Mouse (Mus musculus) MEL (cell line): Measurements from ENCODE around the gene Zfp319. TPM values are rescaled to one million over a fixed set of nuclear protein-coding genes. Genes with fewer than 3 reads are reported as not detected.

Experiments
- DNase-seq: peaks from one replicate; pipeline ENCODE4 v3.0.0; 2011; ENCODE audit warnings: low read depth, low spot score
- H3K27ac ChIP-seq: 2 replicates; pipeline ENCODE4 v1.5.1; 2012; ENCODE audit warnings: low read depth, mild to moderate bottlenecking, control low read depth, low read length, moderate library complexity; ENCODE audit not compliant: control insufficient read depth
- H3K27me3 ChIP-seq, 2 experiments: fragments of 150-350 bp in 1 of 2; sonication (generic) in 1 of 2; 2 replicates each; pipeline ENCODE4 v1.6.1; 2012; ENCODE audit warnings: low read length in 2 of 2, mild to moderate bottlenecking in 2 of 2, improper control_type of control experiment in 1 of 2, moderate library complexity in 1 of 2; ENCODE audit not compliant: insufficient read depth in 2 of 2, control insufficient read depth in 1 of 2
- H3K36me3 ChIP-seq, 2 experiments: 2 replicates each; pipeline ENCODE4 v1.6.1; 2012 to 2014; ENCODE audit warnings: low read length in 2 of 2, improper control_type of control experiment in 1 of 2, inconsistent platforms in 1 of 2, mild to moderate bottlenecking in 1 of 2; ENCODE audit not compliant: insufficient read depth in 2 of 2, control insufficient read depth in 1 of 2
- H3K4me1 ChIP-seq, 2 experiments: fragments of 150-350 bp in 1 of 2; sonication (generic) in 1 of 2; 2 replicates each; pipeline ENCODE4 v1.6.1; 2012; ENCODE audit warnings: low read length in 2 of 2, improper control_type of control experiment in 1 of 2, mild to moderate bottlenecking in 1 of 2; ENCODE audit not compliant: insufficient read depth in 2 of 2, control insufficient read depth in 1 of 2
- H3K4me3 ChIP-seq, 2 experiments: fragments of 150-350 bp in 1 of 2; sonication (generic) in 1 of 2; 2 replicates each; pipeline ENCODE4 v1.5.1; 2012; ENCODE audit warnings: low read depth in 2 of 2, low read length in 2 of 2, mild to moderate bottlenecking in 2 of 2, moderate library complexity in 2 of 2, control low read depth in 1 of 2, improper control_type of control experiment in 1 of 2; ENCODE audit not compliant: control insufficient read depth in 1 of 2, insufficient read depth in 1 of 2
- H3K79me2 ChIP-seq: 2 replicates; pipeline ENCODE4 v1.6.1; 2012; ENCODE audit warnings: mild to moderate bottlenecking, low read length, moderate library complexity; ENCODE audit not compliant: control insufficient read depth, poor library complexity, insufficient read depth
- H3K9ac ChIP-seq: 2 replicates; pipeline ENCODE4 v1.6.1; 2012; ENCODE audit warnings: low read depth, mild to moderate bottlenecking, control low read depth, low read length, moderate library complexity; ENCODE audit not compliant: control insufficient read depth, poor library complexity, severe bottlenecking
- H3K9me3 ChIP-seq: fragments of 150-350 bp; sonication (generic); replicated peaks from 2 replicates; pipeline ENCODE4 v1.6.1; 2012; ENCODE audit warnings: mild to moderate bottlenecking, low read length, improper control_type of control experiment, moderate library complexity; ENCODE audit not compliant: insufficient read depth
- BHLHE40 ChIP-seq: IDR thresholded peaks from 2 replicates; pipeline ENCODE4 v1.6.1; 2012; ENCODE audit warnings: low read depth, mild to moderate bottlenecking, inconsistent platforms, low read length, improper control_type of control experiment, borderline replicate concordance
- CHD1 ChIP-seq: IDR thresholded peaks from 2 replicates; pipeline ENCODE4 v1.6.1; 2012; ENCODE audit warnings: low read depth, mild to moderate bottlenecking, inconsistent platforms, low read length, improper control_type of control experiment
- CHD2 ChIP-seq: IDR thresholded peaks from 2 replicates; pipeline ENCODE4 v1.6.1; 2011; ENCODE audit warnings: low read length, improper control_type of control experiment
- CTCF ChIP-seq, 3 experiments: IDR thresholded peaks in 2 of 3; conservative IDR thresholded peaks in 1 of 3; 2 replicates each; pipeline ENCODE4 v1.5.1; 2011 to 2012; ENCODE audit warnings: low read length in 3 of 3, low read depth in 2 of 3, mild to moderate bottlenecking in 2 of 3, improper control_type of control experiment in 1 of 3, inconsistent platforms in 1 of 3, mixed read lengths in 1 of 3, moderate library complexity in 1 of 3; ENCODE audit not compliant: control insufficient read depth in 1 of 3, insufficient read depth in 1 of 3, poor library complexity in 1 of 3, severe bottlenecking in 1 of 3
- E2F4 ChIP-seq: IDR thresholded peaks from 2 replicates; pipeline ENCODE4 v1.6.1; 2011; ENCODE audit warnings: low read depth, low read length, improper control_type of control experiment, borderline replicate concordance
- ELF1 ChIP-seq: IDR thresholded peaks from 2 replicates; pipeline ENCODE4 v1.6.1; 2014; ENCODE audit warnings: low read depth, mild to moderate bottlenecking, inconsistent platforms, low read length, improper control_type of control experiment, moderate library complexity
- EP300 ChIP-seq, 2 experiments: IDR thresholded peaks; 2 replicates each; pipeline ENCODE4 v1.6.1; 2011; ENCODE audit warnings: improper control_type of control experiment in 2 of 2, low read length in 2 of 2, low read depth in 1 of 2, mild to moderate bottlenecking in 1 of 2
- ETS1 ChIP-seq: IDR thresholded peaks from 2 replicates; pipeline ENCODE4 v1.6.1; 2012; ENCODE audit warnings: low read depth, mild to moderate bottlenecking, inconsistent platforms, low read length, improper control_type of control experiment, moderate library complexity
- GABPA ChIP-seq: IDR thresholded peaks from 2 replicates; pipeline ENCODE4 v1.6.1; 2012; ENCODE audit warnings: low read depth, mild to moderate bottlenecking, inconsistent platforms, low read length, improper control_type of control experiment, moderate library complexity
- HCFC1 ChIP-seq: IDR thresholded peaks from 2 replicates; pipeline ENCODE4 v1.6.1; 2012; ENCODE audit warnings: low read depth, mild to moderate bottlenecking, inconsistent platforms, low read length, improper control_type of control experiment, moderate library complexity
- MAFK ChIP-seq: IDR thresholded peaks from 2 replicates; pipeline ENCODE4 v1.6.1; 2011; ENCODE audit warnings: low read depth, mild to moderate bottlenecking, low read length, improper control_type of control experiment, borderline replicate concordance
- MAX ChIP-seq: IDR thresholded peaks from 2 replicates; pipeline ENCODE4 v1.6.1; 2011; ENCODE audit warnings: low read length, improper control_type of control experiment
- MEF2A ChIP-seq: IDR thresholded peaks from 2 replicates; pipeline ENCODE4 v1.6.1; 2014; ENCODE audit warnings: low read depth, mild to moderate bottlenecking, inconsistent platforms, low read length, improper control_type of control experiment; ENCODE audit not compliant: poor library complexity, insufficient replicate concordance, severe bottlenecking; ENCODE audit errors: extremely low read depth
- MXI1 ChIP-seq: IDR thresholded peaks from 2 replicates; pipeline ENCODE4 v1.6.1; 2011; ENCODE audit warnings: mild to moderate bottlenecking, low read depth, low read length, improper control_type of control experiment
- MYB ChIP-seq: IDR thresholded peaks from 2 replicates; pipeline ENCODE4 v1.6.1; 2011; ENCODE audit warnings: mild to moderate bottlenecking, low read depth, low read length, improper control_type of control experiment
- NELFE ChIP-seq: IDR thresholded peaks from 2 replicates; pipeline ENCODE4 v1.6.1; 2011; ENCODE audit warnings: low read depth, low read length, improper control_type of control experiment
- NRF1 ChIP-seq: IDR thresholded peaks from 2 replicates; pipeline ENCODE4 v1.6.1; 2014; ENCODE audit warnings: low read depth, mild to moderate bottlenecking, inconsistent platforms, low read length, improper control_type of control experiment, moderate library complexity; ENCODE audit not compliant: poor library complexity, insufficient read depth, severe bottlenecking
- POLR2A ChIP-seq, 2 experiments: IDR thresholded peaks; 2 replicates each; pipeline ENCODE4 v1.6.1; 2011 to 2012; ENCODE audit warnings: low read length in 2 of 2, mild to moderate bottlenecking in 2 of 2, control low read depth in 1 of 2, improper control_type of control experiment in 1 of 2, low read depth in 1 of 2, moderate library complexity in 1 of 2; ENCODE audit not compliant: control insufficient read depth in 1 of 2, insufficient read depth in 1 of 2, poor library complexity in 1 of 2
- POLR2AphosphoS2 ChIP-seq: IDR thresholded peaks from 2 replicates; pipeline ENCODE4 v1.6.1; 2011; ENCODE audit warnings: low read length, improper control_type of control experiment
- RCOR1 ChIP-seq: IDR thresholded peaks from 2 replicates; pipeline ENCODE4 v1.6.1; 2012; ENCODE audit warnings: low read depth, mild to moderate bottlenecking, inconsistent platforms, low read length, improper control_type of control experiment
- TAL1 ChIP-seq: IDR thresholded peaks from 2 replicates; pipeline ENCODE4 v1.6.1; 2012; ENCODE audit warnings: mild to moderate bottlenecking, inconsistent platforms, low read length, moderate library complexity, mixed read lengths
- TBP ChIP-seq: IDR thresholded peaks from 2 replicates; pipeline ENCODE4 v1.8.0; 2011; ENCODE audit warnings: low read depth, low read length, improper control_type of control experiment
- TCF12 ChIP-seq: IDR thresholded peaks from 2 replicates; pipeline ENCODE4 v1.6.1; 2014; ENCODE audit warnings: low read depth, mild to moderate bottlenecking, inconsistent platforms, low read length, improper control_type of control experiment, moderate library complexity
- UBTF ChIP-seq: IDR thresholded peaks from 2 replicates; pipeline ENCODE4 v1.6.1; 2012; ENCODE audit warnings: low read depth, mild to moderate bottlenecking, inconsistent platforms, low read length, improper control_type of control experiment, moderate library complexity, borderline replicate concordance; ENCODE audit not compliant: insufficient read depth
- USF2 ChIP-seq, 2 experiments: IDR thresholded peaks; 2 replicates each; pipeline ENCODE4 v1.6.1; 2011 to 2012; ENCODE audit warnings: improper control_type of control experiment in 2 of 2, low read length in 2 of 2, borderline replicate concordance in 1 of 2, inconsistent platforms in 1 of 2, low read depth in 1 of 2, mild to moderate bottlenecking in 1 of 2; ENCODE audit not compliant: insufficient read depth in 1 of 2
- ZC3H11A ChIP-seq: IDR thresholded peaks from 2 replicates; pipeline ENCODE4 v1.6.1; 2012; ENCODE audit warnings: low read depth, mild to moderate bottlenecking, inconsistent platforms, low read length, improper control_type of control experiment
- ZKSCAN1 ChIP-seq: IDR thresholded peaks from 2 replicates; pipeline ENCODE4 v1.6.1; 2012; ENCODE audit warnings: low read depth, mild to moderate bottlenecking, inconsistent platforms, low read length, improper control_type of control experiment, moderate library complexity
- ZMIZ1 ChIP-seq: IDR thresholded peaks from 2 replicates; pipeline ENCODE4 v1.6.1; 2012; ENCODE audit warnings: low read depth, mild to moderate bottlenecking, inconsistent platforms, low read length, improper control_type of control experiment, moderate library complexity
- polyA plus RNA-seq, 2 experiments: library from polyadenylated mRNA; stranded (reverse) in 1 of 2; unstranded in 1 of 2; fragments of >175 nt in 1 of 2; fragments of >200 nt in 1 of 2; gene quantifications; 2 replicates each; pipeline versions ENCODE4 v1.2.1 to v1.2.4; 2012; ENCODE audit warnings: low replicate concordance in 2 of 2, low read depth in 1 of 2; ENCODE audit not compliant: insufficient read length in 2 of 2, insufficient read depth in 1 of 2, missing spikeins in 1 of 2
- total RNA-seq: library from RNA; depleted of rRNA; stranded (reverse); fragments of 300-350 nt; gene quantifications from 2 replicates; pipeline ENCODE4 v1.2.3, GENCODE M21; 2012

Gene Zfp319
- total and polyA plus RNA-seq, 3 experiments: 2.0 to 4.8 TPM; not detected in 1

DNA sequence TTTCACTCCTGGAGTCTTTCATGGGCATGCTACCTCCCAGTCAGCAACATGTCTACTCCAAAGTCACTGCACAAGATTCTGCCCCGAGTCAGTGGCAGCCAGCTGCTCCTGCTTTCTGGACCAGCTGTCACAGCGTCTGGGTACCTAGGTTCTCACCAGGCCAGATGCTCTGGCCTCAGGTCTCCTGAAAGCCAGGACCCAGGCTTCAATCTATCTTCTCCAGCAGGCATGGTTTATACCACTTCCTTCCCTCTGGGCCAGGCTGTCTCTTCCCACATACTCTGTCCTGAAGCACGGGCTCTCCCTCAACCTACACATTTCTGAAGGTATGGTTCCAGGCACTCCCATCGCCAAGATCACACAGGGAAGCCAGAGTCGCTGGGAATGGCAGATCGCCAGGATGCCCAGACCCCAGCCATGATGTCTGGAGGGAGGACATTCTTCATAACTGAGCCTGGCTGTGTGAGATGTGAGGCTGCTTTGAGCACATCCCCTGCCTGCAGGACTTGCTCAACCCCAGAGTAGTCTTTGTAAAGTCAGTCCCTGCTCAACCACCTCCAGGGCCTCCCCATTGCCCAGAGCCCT, 42.6 kb downstream of the Zfp319 start:
- no peak overlapping the region for H3K27ac ChIP-seq

DNA sequence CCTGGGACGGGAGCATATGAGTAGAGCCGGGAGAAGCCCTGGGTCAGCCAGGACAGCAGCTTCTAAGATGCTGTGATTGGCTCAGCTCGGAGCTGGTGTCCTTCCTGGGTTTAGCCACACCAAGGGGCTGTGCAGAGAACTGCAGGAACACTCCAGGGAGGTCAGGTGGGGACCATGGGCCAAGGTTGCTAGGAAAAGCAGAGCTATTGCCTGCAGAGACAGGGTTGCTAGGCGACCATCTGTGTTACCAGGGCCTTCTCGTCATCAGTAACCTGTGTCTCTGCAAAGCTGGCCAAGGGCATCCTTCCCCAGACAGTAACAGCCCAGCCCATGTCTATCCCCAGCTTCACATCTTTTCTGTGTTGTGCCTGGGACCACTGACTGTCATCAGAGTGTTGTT, 50.3 kb downstream of the Zfp319 start:
- TF ChIP-seq TBP: no peak
- TF ChIP-seq MAX: no peak
- TF ChIP-seq RCOR1: no peak
- TF ChIP-seq CHD2: no peak
- no peak for TF ChIP-seq MXI1
- TF ChIP-seq USF2 (IDR thresholded peaks at IDR 0.05; ENCODE audit: borderline replicate concordance in 1 of 2, insufficient read depth in 1 of 2, low read depth in 1 of 2, low read length in 2 of 2): no peak
- TF ChIP-seq HCFC1: no peak
- TF ChIP-seq POLR2AphosphoS2: no peak
- TF ChIP-seq CTCF (IDR thresholded peaks at IDR 0.05 in 2 of 3, conservative IDR thresholded peaks at IDR 0.05 in 1 of 3; ENCODE audit: control insufficient read depth in 1 of 3, insufficient read depth in 1 of 3, low read depth in 2 of 3, low read length in 3 of 3, poor library complexity in 1 of 3, severe bottlenecking in 1 of 3): no peak
- TF ChIP-seq TAL1: no peak
- TF ChIP-seq TCF12: no peak
- no peak for TF ChIP-seq NRF1
- TF ChIP-seq BHLHE40: no peak
- no peak for TF ChIP-seq MEF2A
- Histone ChIP-seq H3K9ac (no peak overlapping the region), H3K27ac (no peak overlapping the region), H3K79me2 (no peaks in the 10 kb centered on the region), H3K27me3 (peaks cover 0 to under 1% of the 10 kb centered on the region in 2 experiments; a peak in 2 of 4 replicates), H3K36me3 (no peaks in the 10 kb centered on the region), H3K9me3 (no peaks in the 10 kb centered on the region), H3K4me3 (no peak overlapping the region), H3K4me1 (no peaks in the 10 kb centered on the region)
- DNase-seq: no peak

More for the DNA sequence above, 42.6 kb downstream of the Zfp319 start:
- Histone ChIP-seq H3K4me1 (peaks cover 0 to 4% of the 10 kb centered on the region in 2 experiments; a peak in 2 of 4 replicates), H3K9ac (no peak overlapping the region), H3K4me3 (no peak overlapping the region), H3K9me3 (no peaks in the 10 kb centered on the region), H3K27me3 (peaks cover 4 to 10% of the 10 kb centered on the region in 2 experiments), H3K79me2 (no peaks in the 10 kb centered on the region), H3K36me3 (no peaks in the 10 kb centered on the region)
- no peak for DNase-seq
- TF ChIP-seq MAFK (no peak), MXI1 (no peak), EP300 (IDR thresholded peaks at IDR 0.05; ENCODE audit: low read depth in 1 of 2, low read length in 2 of 2) (no peak), BHLHE40 (no peak), RCOR1 (no peak), E2F4 (no peak), POLR2A (IDR thresholded peaks at IDR 0.05; ENCODE audit: control insufficient read depth in 1 of 2, insufficient read depth in 1 of 2, low read depth in 1 of 2, low read length in 2 of 2, poor library complexity in 1 of 2) (no peak), TBP (no peak), CHD1 (no peak), ZMIZ1 (no peak), MEF2A (no peak), ELF1 (no peak), ZC3H11A (no peak), NELFE (no peak), GABPA (no peak), ZKSCAN1 (no peak), CHD2 (no peak), UBTF (no peak), MYB (no peak), ETS1 (no peak)
